Mouse (Mus musculus) cerebellum, postnatal 25 days (tissue): ENCODE results near the gene Mrap2.
A peak's percentile ranks its signal among the peaks of the same experiment; 100 is the strongest.

ENCODE experiments used
- DNase-seq, 2 experiments: peaks; one replicate each; pipeline ENCODE4 v3.0.0; 2021; ENCODE audit warnings: mixed read lengths in 2 of 2

Mrap2 gene

DNA sequence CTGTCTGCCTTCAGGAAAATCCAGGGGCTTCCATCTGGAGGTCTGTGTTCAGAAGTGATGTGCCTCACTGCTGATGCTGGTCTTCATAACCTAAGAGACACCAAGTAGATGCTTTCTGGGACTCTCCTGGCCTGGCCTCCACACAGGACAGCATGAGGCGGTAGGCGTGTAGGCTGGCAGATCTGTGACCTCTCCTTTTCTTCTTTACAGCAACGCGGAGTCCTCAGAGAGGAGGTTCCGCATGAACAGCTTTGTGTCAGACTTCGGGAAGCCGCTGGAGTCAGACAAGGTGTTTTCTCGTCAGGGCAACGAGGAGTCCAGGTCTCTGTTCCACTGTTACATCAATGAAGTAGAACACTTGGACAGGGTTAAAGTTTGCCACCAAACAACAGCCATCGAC lies 38.1 kb downstream of the Mrap2 start:
- no peak for DNase-seq

GRCm38 (mm10) chr9:87187336-87187735 lies 43.2 kb downstream of the Mrap2 start:
- DNase-seq = no peak

DNA sequence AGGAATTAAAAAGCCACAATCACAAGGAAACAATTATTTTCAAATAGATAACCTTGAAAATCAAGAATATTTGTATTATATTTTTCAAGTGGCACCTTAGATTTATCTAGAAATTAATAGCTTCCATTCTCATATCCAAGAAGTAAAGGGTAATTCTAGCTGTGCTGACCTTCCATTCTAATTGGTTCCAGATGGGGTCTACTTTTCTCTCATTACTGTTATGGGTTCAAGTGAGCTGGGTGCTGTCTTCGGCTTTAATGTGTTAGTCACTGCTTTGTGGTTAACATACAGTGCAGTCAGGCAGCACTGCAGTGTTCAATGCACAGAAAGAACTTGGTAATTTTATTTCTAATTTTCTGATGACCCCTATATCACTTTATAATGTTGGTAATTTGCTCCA lies 49.6 kb downstream of the Mrap2 start:
- no peak for DNase-seq

DNA sequence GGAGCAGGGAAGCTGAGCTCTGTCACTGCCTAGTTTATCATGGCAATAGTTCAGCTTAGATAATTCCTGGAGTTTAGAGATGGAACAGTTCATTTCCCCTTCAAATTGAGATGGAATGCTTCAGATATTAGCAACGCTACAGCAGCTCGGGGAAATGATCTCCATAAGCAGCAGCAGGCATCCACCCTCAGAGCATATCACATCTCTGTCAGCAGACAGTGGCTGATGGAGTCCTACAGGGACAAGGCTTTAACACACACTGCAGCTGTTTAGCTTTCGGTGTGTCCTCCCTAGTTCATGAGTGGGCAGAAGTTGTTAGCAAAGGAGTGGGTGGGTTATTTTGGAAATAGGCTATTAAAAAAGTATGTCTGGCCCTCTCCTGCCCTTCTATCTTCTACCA lies 53.2 kb downstream of the Mrap2 start:
- no peak for DNase-seq

DNA sequence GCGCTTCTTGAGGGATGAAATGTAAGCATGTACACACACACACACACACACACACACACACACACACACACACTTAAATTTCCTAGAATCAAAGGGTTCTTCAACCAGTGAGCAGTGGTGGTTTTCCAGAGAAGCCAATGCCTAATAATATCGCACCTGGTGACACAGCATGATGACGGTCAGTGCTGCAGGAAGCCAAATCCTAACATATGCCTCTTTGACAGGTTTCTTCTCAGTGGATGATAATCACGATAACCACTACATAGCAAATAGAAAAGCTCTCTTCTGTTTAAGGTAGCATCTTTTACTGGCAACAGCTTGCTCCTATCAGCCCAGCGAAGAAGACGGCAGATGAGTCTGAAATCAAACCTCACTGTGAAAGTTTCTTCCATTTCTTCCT lies 53.9 kb downstream of the Mrap2 start:
- DNase-seq = peak; percentile 47 to 59

GRCm38 (mm10) chr9:87200426-87200825 lies 56.3 kb downstream of the Mrap2 start:
- DNase-seq = no peak

GRCm38 (mm10) chr9:87200919-87201318 lies 56.8 kb downstream of the Mrap2 start:
- DNase-seq = no peak

DNA sequence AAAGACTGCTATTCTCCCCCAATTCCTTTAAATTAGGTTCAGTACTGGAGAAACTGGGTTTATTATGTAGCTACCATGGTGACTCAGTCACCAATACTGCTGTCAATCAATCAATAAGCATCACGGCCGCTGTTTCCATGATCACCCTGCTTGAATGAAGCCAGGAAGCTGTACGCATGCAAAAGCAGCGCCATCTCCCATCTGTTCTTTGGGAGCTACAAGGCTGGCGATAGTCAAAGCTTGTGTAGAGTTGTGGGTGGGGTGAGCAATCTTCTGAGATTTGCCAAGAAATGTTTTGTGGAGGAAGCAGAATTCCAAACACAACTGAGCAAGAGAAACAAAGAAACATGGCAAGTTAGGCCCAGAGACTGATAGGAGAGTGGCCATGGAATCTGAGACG lies 58.3 kb downstream of the Mrap2 start:
- DNase-seq = no peak

DNA sequence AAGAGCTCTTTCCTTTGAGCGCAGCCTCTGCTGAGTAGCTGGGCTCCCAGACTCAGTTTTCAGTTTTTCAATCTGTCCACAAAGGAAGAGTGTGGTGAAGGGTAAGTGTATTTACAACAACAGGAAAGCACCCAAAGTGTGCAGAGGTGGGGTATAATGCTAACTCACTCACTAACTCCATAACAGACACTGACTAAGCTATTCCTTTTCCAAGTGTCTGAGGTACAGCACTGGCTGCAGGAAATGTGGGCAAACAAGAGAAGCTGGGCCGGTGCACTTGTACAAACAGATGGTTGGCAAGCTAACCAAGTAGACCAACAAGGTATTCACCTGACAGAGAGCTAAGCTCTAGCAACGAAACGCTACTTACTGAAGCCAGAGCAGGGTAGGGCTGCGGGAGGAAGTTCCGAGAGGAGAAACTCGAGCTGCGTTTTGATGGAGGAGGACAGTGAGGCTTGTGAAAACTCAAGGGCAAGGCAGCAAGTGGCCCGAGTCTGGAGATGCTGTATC lies 66.8 kb downstream of the Mrap2 start:
- no peak for DNase-seq

GRCm38 (mm10) chr9:87213204-87213603 lies 69.1 kb downstream of the Mrap2 start:
- DNase-seq = no peak
